Mouse (Mus musculus): ENCODE measurements around the gene Anxa9. TPM values are rescaled to one million over a fixed set of nuclear protein-coding genes. Genes with fewer than 3 reads are reported as not detected.

Gene Anxa9
- polyA plus RNA-seq, 2 experiments = 4.7 TPM

- H3K4me2 ChIP-seq (replicated peaks; ENCODE audit: low read depth, low read length, severe bottlenecking) = no peak overlapping the region
- no peaks in the 10 kb centered on the region for H3K27me3 ChIP-seq (ENCODE audit: control insufficient read depth, insufficient read depth, low read length)
- no peak overlapping the region for H3K4me3 ChIP-seq (replicated peaks; ENCODE audit: low read length)
- ATAC-seq (ENCODE audit: low FRiP score, low read depth) (no peak), DNase-seq (ENCODE audit: low spot score) (no peak)
- no peak overlapping the region for H3K9ac ChIP-seq (ENCODE audit: low read depth, low read length, severe bottlenecking)
- H3K36me3 ChIP-seq (ENCODE audit: control insufficient read depth, insufficient read depth, low read length) = 0 out of 2 replicates have a peak, but pooled peaks cover 4% of the 10 kb centered on the region
- H3K27ac ChIP-seq (replicated peaks; ENCODE audit: low read depth, low read length) = no peak overlapping the region
- H3K4me1 ChIP-seq (ENCODE audit: control insufficient read depth, insufficient read depth, low read length) = peaks cover 4% of the 10 kb centered on the region
- TF ChIP-seq POLR2A (IDR thresholded peaks at IDR 0.05; ENCODE audit: borderline replicate concordance, extremely low read depth, insufficient read depth, insufficient read length) = no peak
- 94% methylated on average over 1 of the region's 1 CpGs for WGBS
- no peaks in the 10 kb centered on the region for H3K9me3 ChIP-seq (ENCODE audit: control insufficient read depth, low read length)
These were observed 29.8 kb downstream of the Anxa9 start for GRCm38 (mm10) chr3:95277149-95277551.

- DNase-seq (ENCODE audit: low spot score) = no peak
- Histone ChIP-seq H3K36me3 (ENCODE audit: control insufficient read depth, insufficient read depth, low read length) (0 out of 2 replicates have a peak, but pooled peaks cover 4% of the 10 kb centered on the region), H3K4me3 (replicated peaks; ENCODE audit: low read length) (no peak overlapping the region)
These were observed 30.5 kb downstream of the Anxa9 start for GRCm38 (mm10) chr3:95276428-95276934.

GRCm38 (mm10) chr3:95275161-95275560 lies 31.8 kb downstream of the Anxa9 start:
- H3K4me2 ChIP-seq (replicated peaks; ENCODE audit: low read depth, low read length, severe bottlenecking) = no peak overlapping the region
- WGBS = 81% methylated on average over 6 of the region's 6 CpGs
- H3K27ac ChIP-seq (replicated peaks; ENCODE audit: low read depth, low read length) = no peak overlapping the region
- no peak overlapping the region for H3K4me3 ChIP-seq (replicated peaks; ENCODE audit: low read length)
- ATAC-seq (ENCODE audit: low FRiP score, low read depth) = no peak
- TF ChIP-seq POLR2A (IDR thresholded peaks at IDR 0.05; ENCODE audit: borderline replicate concordance, extremely low read depth, insufficient read depth, insufficient read length) = no peak
- H3K27me3 ChIP-seq (ENCODE audit: control insufficient read depth, insufficient read depth, low read length) = no peaks in the 10 kb centered on the region
- DNase-seq (ENCODE audit: low spot score) = no peak
- H3K9ac ChIP-seq (ENCODE audit: low read depth, low read length, severe bottlenecking) = no peak overlapping the region
- 0 out of 2 replicates have a peak, but pooled peaks cover 4% of the 10 kb centered on the region for H3K36me3 ChIP-seq (ENCODE audit: control insufficient read depth, insufficient read depth, low read length)
- H3K4me1 ChIP-seq (ENCODE audit: control insufficient read depth, insufficient read depth, low read length) = no peaks in the 10 kb centered on the region
- H3K9me3 ChIP-seq (ENCODE audit: control insufficient read depth, low read length) = no peaks in the 10 kb centered on the region

More at GRCm38 (mm10) chr3:95276428-95276934, 30.5 kb downstream of the Anxa9 start:
- WGBS = 71% methylated on average over 5 of the region's 5 CpGs
- ATAC-seq (ENCODE audit: low FRiP score, low read depth) = no peak
- Histone ChIP-seq H3K4me1 (ENCODE audit: control insufficient read depth, insufficient read depth, low read length) (peaks cover 4% of the 10 kb centered on the region), H3K9ac (ENCODE audit: low read depth, low read length, severe bottlenecking) (no peak overlapping the region), H3K27me3 (ENCODE audit: control insufficient read depth, insufficient read depth, low read length) (no peaks in the 10 kb centered on the region), H3K27ac (replicated peaks; ENCODE audit: low read depth, low read length) (no peak overlapping the region), H3K4me2 (replicated peaks; ENCODE audit: low read depth, low read length, severe bottlenecking) (no peak overlapping the region), H3K9me3 (ENCODE audit: control insufficient read depth, low read length) (no peaks in the 10 kb centered on the region)
- TF ChIP-seq POLR2A (IDR thresholded peaks at IDR 0.05; ENCODE audit: borderline replicate concordance, extremely low read depth, insufficient read depth, insufficient read length) = no peak

- Histone ChIP-seq H3K4me2 (replicated peaks; ENCODE audit: low read depth, low read length, severe bottlenecking) (no peak overlapping the region), H3K9me3 (ENCODE audit: control insufficient read depth, low read length) (no peaks in the 10 kb centered on the region), H3K4me1 (ENCODE audit: control insufficient read depth, insufficient read depth, low read length) (no peaks in the 10 kb centered on the region), H3K27me3 (ENCODE audit: control insufficient read depth, insufficient read depth, low read length) (no peaks in the 10 kb centered on the region), H3K9ac (ENCODE audit: low read depth, low read length, severe bottlenecking) (no peak overlapping the region), H3K4me3 (replicated peaks; ENCODE audit: low read length) (no peak overlapping the region), H3K36me3 (ENCODE audit: control insufficient read depth, insufficient read depth, low read length) (peaks cover 6% of the 10 kb centered on the region; the same call in 1 of the 2 replicates), H3K27ac (replicated peaks; ENCODE audit: low read depth, low read length) (no peak overlapping the region)
- no peak for ATAC-seq (ENCODE audit: low FRiP score, low read depth)
- TF ChIP-seq POLR2A (IDR thresholded peaks at IDR 0.05; ENCODE audit: borderline replicate concordance, extremely low read depth, insufficient read depth, insufficient read length) = no peak
- no peak for DNase-seq (ENCODE audit: low spot score)
- WGBS = 93% methylated on average over 4 of the region's 4 CpGs
These were observed 32.5 kb downstream of the Anxa9 start for GRCm38 (mm10) chr3:95274453-95274852.

- Histone ChIP-seq H3K27ac (replicated peaks; ENCODE audit: low read depth, low read length) (no peak overlapping the region), H3K4me3 (replicated peaks; ENCODE audit: low read length) (no peak overlapping the region), H3K36me3 (ENCODE audit: control insufficient read depth, insufficient read depth, low read length) (peaks cover 15% of the 10 kb centered on the region), H3K9ac (ENCODE audit: low read depth, low read length, severe bottlenecking) (no peak overlapping the region), H3K4me2 (replicated peaks; ENCODE audit: low read depth, low read length, severe bottlenecking) (no peak overlapping the region), H3K27me3 (ENCODE audit: control insufficient read depth, insufficient read depth, low read length) (no peaks in the 10 kb centered on the region), H3K4me1 (ENCODE audit: control insufficient read depth, insufficient read depth, low read length) (no peaks in the 10 kb centered on the region), H3K9me3 (ENCODE audit: control insufficient read depth, low read length) (no peaks in the 10 kb centered on the region)
- ATAC-seq (ENCODE audit: low FRiP score, low read depth) = no peak
- DNase-seq (ENCODE audit: low spot score) = no peak
- WGBS = 95% methylated on average over 5 of the region's 5 CpGs
- no peak for TF ChIP-seq POLR2A (IDR thresholded peaks at IDR 0.05; ENCODE audit: borderline replicate concordance, extremely low read depth, insufficient read depth, insufficient read length)
These were observed 33.5 kb downstream of the Anxa9 start for GRCm38 (mm10) chr3:95273471-95273870.
